Mouse (Mus musculus): Measurements from ENCODE around the gene Kcnk10. TPM values are rescaled to one million over a fixed set of nuclear protein-coding genes. Genes with fewer than 3 reads are reported as not detected.

The Kcnk10 gene
- total and polyA plus RNA-seq, 3 experiments, result 2.4 to 7.5 (median 3.8) TPM

- dilution Hi-C loops (cut with MboI; ENCODE audit: extremely low pct_ligation_motif_present, extremely low pct_unique_long_range_greater_than_20kb, low sequenced_read_pairs), result no loop called here
- no peak overlapping the region for H3K9ac ChIP-seq (ENCODE audit: insufficient read depth, low read depth)
- peaks cover 6% of the 10 kb centered on the region for H3K9me3 ChIP-seq (replicated peaks; ENCODE audit: low read length)
- no peak overlapping the region for H3K4me3 ChIP-seq (replicated peaks in 1 of 3; ENCODE audit: low read depth in 2 of 3, low read length in 2 of 3, poor library complexity in 1 of 3)
- no peak for DNase-seq (ENCODE audit: extremely low read depth)
- H3K4me1 ChIP-seq (ENCODE audit: control insufficient read depth in 1 of 2, insufficient read depth in 2 of 2), result peaks cover 10 to 18% of the 10 kb centered on the region in 2 experiments; a peak in 3 of 4 replicates
- no peak overlapping the region for H3K27ac ChIP-seq (ENCODE audit: insufficient read depth, low read depth)
- in situ Hi-C loops (cut with MboI; ENCODE audit: low pct_ligation_motif_present, low pct_unique_long_range_greater_than_20kb, low sequenced_read_pairs), result no loop called here
- no peaks in the 10 kb centered on the region for H3K79me2 ChIP-seq (replicated peaks; ENCODE audit: control insufficient read depth, extremely low read depth, insufficient read depth, poor library complexity, severe bottlenecking)
- H3K36me3 ChIP-seq (replicated peaks in 1 of 2; ENCODE audit: control insufficient read depth in 1 of 2, insufficient read depth in 1 of 2, low read length in 1 of 2), result peaks cover 0 to 6% of the 10 kb centered on the region in 2 experiments
- no peak overlapping the region for H3K4me2 ChIP-seq (ENCODE audit: insufficient read depth, low read depth, poor library complexity, severe bottlenecking)
- TF ChIP-seq UBTF (IDR thresholded peaks at IDR 0.05; ENCODE audit: low read depth, low read length) (no peak), NRF1 (IDR thresholded peaks at IDR 0.05; ENCODE audit: low read depth, low read length) (no peak), ZC3H11A (IDR thresholded peaks at IDR 0.05; ENCODE audit: low read depth, low read length) (no peak), HCFC1 (IDR thresholded peaks at IDR 0.05; ENCODE audit: low read depth, low read length) (no peak), POLR2AphosphoS2 (IDR thresholded peaks at IDR 0.05; ENCODE audit: low read depth, low read length) (no peak), RAD21 (IDR thresholded peaks at IDR 0.05; ENCODE audit: low read depth, low read length) (no peak), JUND (conservative IDR thresholded peaks at IDR 0.05; ENCODE audit: low read depth, low read length) (no peak), E2F4 (IDR thresholded peaks at IDR 0.05; ENCODE audit: insufficient replicate concordance, low read depth, low read length) (no peak), ETS1 (conservative IDR thresholded peaks at IDR 0.05; ENCODE audit: low read depth, low read length) (no peak)
- no peaks in the 10 kb centered on the region for H3K27me3 ChIP-seq (replicated peaks)
Measured at GRCm38 (mm10) chr12:98521311-98521710, 56.8 kb downstream of the Kcnk10 start.

- TF ChIP-seq MXI1 (IDR thresholded peaks at IDR 0.05; ENCODE audit: low read depth, low read length), result no peak
- no peak for TF ChIP-seq POLR2A (IDR thresholded peaks at IDR 0.05; ENCODE audit: low read depth, low read length)
- TF ChIP-seq GABPA (IDR thresholded peaks at IDR 0.05; ENCODE audit: insufficient replicate concordance, low read depth, low read length), result no peak
- no peak for TF ChIP-seq CHD1 (IDR thresholded peaks at IDR 0.05; ENCODE audit: low read depth, low read length)
- TF ChIP-seq RAD21 (IDR thresholded peaks at IDR 0.05; ENCODE audit: low read depth, low read length), result no peak
- no peak for TF ChIP-seq SMC3 (IDR thresholded peaks at IDR 0.05; ENCODE audit: low read depth, low read length)
- TF ChIP-seq CHD2 (IDR thresholded peaks at IDR 0.05; ENCODE audit: low read length), result no peak
- no peak for TF ChIP-seq ELF1 (IDR thresholded peaks at IDR 0.05; ENCODE audit: low read depth, low read length)
- TF ChIP-seq EP300 (IDR thresholded peaks at IDR 0.05; ENCODE audit: low read length), result no peak
- TF ChIP-seq SIN3A (IDR thresholded peaks at IDR 0.05; ENCODE audit: low read length), result no peak
- TF ChIP-seq PAX5 (IDR thresholded peaks at IDR 0.05; ENCODE audit: low read length), result no peak
- TF ChIP-seq CTCF (conservative IDR thresholded peaks at IDR 0.05 in 1 of 2, IDR thresholded peaks at IDR 0.05 in 1 of 2; ENCODE audit: low read depth in 2 of 2, low read length in 2 of 2), result no peak
- no peak for TF ChIP-seq USF1 (IDR thresholded peaks at IDR 0.05; ENCODE audit: low read depth, low read length)
- TF ChIP-seq NRF1 (IDR thresholded peaks at IDR 0.05; ENCODE audit: low read depth, low read length), result no peak
- no peak for TF ChIP-seq USF2 (conservative IDR thresholded peaks at IDR 0.05; ENCODE audit: low read depth, low read length)
- TF ChIP-seq TCF12 (IDR thresholded peaks at IDR 0.05; ENCODE audit: low read depth, low read length), result no peak
- no peak for TF ChIP-seq NELFE (IDR thresholded peaks at IDR 0.05; ENCODE audit: low read depth, low read length)
- TF ChIP-seq MAZ (IDR thresholded peaks at IDR 0.05; ENCODE audit: low read depth, low read length), result no peak
- no peak for TF ChIP-seq IRF4 (IDR thresholded peaks at IDR 0.05; ENCODE audit: low read depth, low read length)
- Histone ChIP-seq H3K4me1 (ENCODE audit: control insufficient read depth in 1 of 2, insufficient read depth in 2 of 2) (peaks cover 10 to 18% of the 10 kb centered on the region in 2 experiments; a peak in 3 of 4 replicates), H3K4me2 (ENCODE audit: insufficient read depth, low read depth, poor library complexity, severe bottlenecking) (no peak overlapping the region), H3K79me2 (replicated peaks; ENCODE audit: control insufficient read depth, extremely low read depth, insufficient read depth, poor library complexity, severe bottlenecking) (no peaks in the 10 kb centered on the region), H3K9ac (ENCODE audit: insufficient read depth, low read depth) (no peak overlapping the region), H3K9me3 (replicated peaks; ENCODE audit: low read length) (peaks cover 2% of the 10 kb centered on the region), H3K4me3 (replicated peaks in 1 of 3; ENCODE audit: low read depth in 2 of 3, low read length in 2 of 3, poor library complexity in 1 of 3) (no peak overlapping the region), H3K27ac (ENCODE audit: insufficient read depth, low read depth) (no peak overlapping the region), H3K36me3 (replicated peaks in 1 of 2; ENCODE audit: control insufficient read depth in 1 of 2, insufficient read depth in 1 of 2, low read length in 1 of 2) (peaks cover 0 to 6% of the 10 kb centered on the region in 2 experiments), H3K27me3 (replicated peaks) (no peaks in the 10 kb centered on the region)
- in situ Hi-C loops (cut with MboI; ENCODE audit: low pct_ligation_motif_present, low pct_unique_long_range_greater_than_20kb, low sequenced_read_pairs), result no loop called here
- no peak for DNase-seq (ENCODE audit: extremely low read depth)
- dilution Hi-C loops (cut with MboI; ENCODE audit: extremely low pct_ligation_motif_present, extremely low pct_unique_long_range_greater_than_20kb, low sequenced_read_pairs), result no loop called here
Measured at GRCm38 (mm10) chr12:98520568-98520931, 57.6 kb downstream of the Kcnk10 start.

All from CH12.LX (cell line).